Mouse (Mus musculus) liver, embryonic 16.5 days (tissue): ENCODE measurements around the gene Hist1h3e. TPM values are rescaled to one million over a fixed set of nuclear protein-coding genes. Genes with fewer than 3 reads are reported as not detected.
A peak's percentile ranks its signal among the peaks of the same experiment; 100 is the strongest.
"Not testable (repeated sequence)": the region's sequence is repeated elsewhere in the genome, so short reads cannot be mapped to it uniquely, and the experiment has no call there.

Experiments
- ATAC-seq: fragments of 200-750 bp; cut with Nextera tagmentation; 2 replicates; pipeline ENCODE4 v1.8.0; 2017; ENCODE audit warnings: low read depth, mild to moderate bottlenecking, moderate number of reproducible peaks, moderate library complexity
- H3K27ac ChIP-seq: fragments of 300-500 bp; sonication (generic); 2 replicates; pipeline ENCODE4 v1.5.1; 2014; ENCODE audit warnings: mild to moderate bottlenecking, low read length
- H3K27me3 ChIP-seq: fragments of 300-500 bp; sonication (generic); 2 replicates; pipeline ENCODE4 v1.6.1; 2014; ENCODE audit warnings: low read depth, low read length, mixed read lengths; ENCODE audit not compliant: control insufficient read depth, insufficient read depth
- H3K36me3 ChIP-seq: fragments of 300-500 bp; sonication (generic); 2 replicates; pipeline ENCODE4 v1.6.1; 2014; ENCODE audit warnings: mild to moderate bottlenecking; ENCODE audit not compliant: control insufficient read depth, insufficient read depth
- H3K4me1 ChIP-seq: fragments of 300-500 bp; sonication (generic); 2 replicates; pipeline ENCODE4 v1.6.1; 2014; ENCODE audit warnings: low read depth, low read length, mixed read lengths; ENCODE audit not compliant: control insufficient read depth
- H3K4me2 ChIP-seq: fragments of 300-500 bp; sonication (generic); 2 replicates; pipeline ENCODE4 v1.6.1; 2014; ENCODE audit warnings: low read depth, low read length, mixed read lengths
- H3K4me3 ChIP-seq: fragments of 300-500 bp; sonication (generic); 2 replicates; pipeline ENCODE4 v1.5.1; 2014; ENCODE audit warnings: low read depth, mild to moderate bottlenecking, low read length
- H3K9ac ChIP-seq: fragments of 300-500 bp; sonication (generic); 2 replicates; pipeline ENCODE4 v1.6.1; 2014; ENCODE audit warnings: low read depth, low read length
- H3K9me3 ChIP-seq: fragments of 300-500 bp; sonication (generic); replicated peaks from 2 replicates; pipeline ENCODE4 v1.6.1; 2016; ENCODE audit warnings: low read length; ENCODE audit not compliant: control insufficient read depth
- WGBS: fragments of 180-500 bp; shearing (Covaris S2); extraction: QIAGEN DNeasy Blood & Tissue Kit; methylation state at CpG from one replicate; pipeline ENCODE4 v1.1.7; 2014; ENCODE audit not compliant: insufficient replicate concordance; 5-methylcytosine and 5-hydroxymethylcytosine counted together
- polyA plus RNA-seq: library from polyadenylated mRNA; unstranded; fragments of >200 nt; fragmentation: Nextera tagmentation; extraction: Ambion mirVana; gene quantifications from 2 replicates; pipeline ENCODE4 v1.2.1, GENCODE M21; 2015

Hist1h3e gene
- polyA plus RNA-seq, 1 experiment from 2014 or later, result 4.2 TPM

- Histone ChIP-seq H3K4me3 (peak overlapping the region; percentile 63), H3K9ac (peak overlapping the region; percentile 73), H3K27ac (peak overlapping the region; percentile 98), H3K4me2 (peak overlapping the region; percentile 79)
- H3K27me3 ChIP-seq, H3K4me1 ChIP-seq, H3K9me3 ChIP-seq, H3K36me3 ChIP-seq: not testable (repeated sequence)
- ATAC-seq, result peak; percentile 0; the same call in 1 of the 2 replicates
- WGBS, result 0% methylated on average over 9 of the region's 34 CpGs
These were observed 9.5 kb upstream of the Hist1h3e start for GRCm38 (mm10) chr13:23571504-23572217.

GRCm38 (mm10) chr13:23571022-23571503 lies 8.9 kb upstream of the Hist1h3e start, which contains the start of the genes Hist1h2ae and Hist1h2bg:
Gene Hist1h2ae (minus strand): TSS chr13:23571220.
Gene Hist1h2bg (plus strand): TSS chr13:23571396.
- H3K4me1 ChIP-seq, result peaks cover 7% of the 10 kb centered on the region
- WGBS, result under 1% methylated on average over 18 of the region's 18 CpGs
- H3K4me3 ChIP-seq, result peak within 1 kb of the TSS; percentile 63
- H3K4me2 ChIP-seq, result peak within 1 kb of the TSS; percentile 79
- H3K9me3 ChIP-seq, result no peaks in the 10 kb centered on the region
- no peaks in the 10 kb centered on the region for H3K27me3 ChIP-seq
- H3K36me3 ChIP-seq, result no peaks in the 10 kb centered on the region
- H3K9ac ChIP-seq, result peak within 1 kb of the TSS; percentile 73
- ATAC-seq, result peak; percentile 75
- peak within 1 kb of the TSS; percentile 98 for H3K27ac ChIP-seq

DNA sequence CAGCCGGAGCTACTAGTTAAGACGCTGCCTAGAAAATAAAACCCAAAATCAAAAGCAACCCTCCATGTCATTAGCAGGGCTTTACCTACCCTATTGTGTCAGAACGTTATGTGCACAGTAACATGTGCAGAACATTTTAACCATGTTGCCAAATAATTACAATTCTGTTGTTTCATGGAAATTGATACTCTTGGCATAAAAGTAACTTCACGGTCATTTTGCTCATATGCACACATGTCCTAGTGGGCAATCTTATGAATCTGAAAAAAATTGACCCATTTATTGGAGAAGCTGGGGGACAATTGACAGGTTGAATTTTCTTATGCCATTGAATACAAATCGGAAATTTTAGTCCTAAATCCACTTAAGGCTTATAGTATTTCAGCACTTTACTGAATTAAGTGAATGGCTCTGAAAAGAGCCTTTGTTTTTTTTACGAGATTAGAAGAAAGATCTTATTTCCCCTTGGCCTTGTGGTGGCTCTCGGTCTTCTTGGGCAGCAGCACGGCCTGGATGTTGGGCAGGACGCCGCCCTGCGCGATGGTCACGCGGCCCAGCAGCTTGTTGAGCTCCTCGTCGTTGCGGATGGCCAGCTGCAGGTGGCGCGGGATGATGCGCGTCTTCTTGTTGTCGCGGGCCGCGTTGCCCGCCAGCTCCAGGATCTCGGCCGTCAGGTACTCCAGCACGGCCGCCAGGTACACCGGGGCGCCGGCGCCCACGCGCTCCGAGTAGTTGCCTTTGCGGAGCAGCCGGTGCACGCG lies 8.3 kb upstream of the Hist1h3e start:
- ATAC-seq, H3K9me3 ChIP-seq, H3K36me3 ChIP-seq, H3K27me3 ChIP-seq: not testable (repeated sequence)
- Histone ChIP-seq H3K4me1 (peaks cover 10% of the 10 kb centered on the region), H3K27ac (peak overlapping the region; percentile 98), H3K4me2 (peak overlapping the region; percentile 65), H3K9ac (peak overlapping the region; percentile 70), H3K4me3 (peak overlapping the region; percentile 63)
- 2% methylated on average over 18 of the region's 41 CpGs for WGBS

GRCm38 (mm10) chr13:23564482-23564881 lies 2.3 kb upstream of the Hist1h3e start:
- peaks cover 28% of the 10 kb centered on the region for H3K4me1 ChIP-seq
- H3K9ac ChIP-seq, result no peak overlapping the region
- H3K27me3 ChIP-seq, result no peaks in the 10 kb centered on the region
- no peak overlapping the region for H3K27ac ChIP-seq
- no peak overlapping the region for H3K4me2 ChIP-seq
- ATAC-seq, result no peak
- WGBS, result 81% methylated on average over 2 of the region's 2 CpGs
- no peak overlapping the region for H3K4me3 ChIP-seq
- H3K9me3 ChIP-seq, result no peaks in the 10 kb centered on the region
- H3K36me3 ChIP-seq, result no peaks in the 10 kb centered on the region

- Histone ChIP-seq H3K9me3 (no peaks in the 10 kb centered on the region), H3K4me1 (peaks cover 27% of the 10 kb centered on the region), H3K27ac (peak overlapping the region; percentile 98), H3K4me2 (peak overlapping the region; percentile 81), H3K27me3 (no peaks in the 10 kb centered on the region), H3K9ac (peak overlapping the region; percentile 71), H3K36me3 (no peaks in the 10 kb centered on the region), H3K4me3 (peak overlapping the region; percentile 60)
- whole genome bisulfite sequencing, result 2% methylated on average over 18 of the region's 18 CpGs
- no peak for ATAC-seq
These were observed 712 bp upstream of the Hist1h3e start for GRCm38 (mm10) chr13:23562699-23563462.

DNA sequence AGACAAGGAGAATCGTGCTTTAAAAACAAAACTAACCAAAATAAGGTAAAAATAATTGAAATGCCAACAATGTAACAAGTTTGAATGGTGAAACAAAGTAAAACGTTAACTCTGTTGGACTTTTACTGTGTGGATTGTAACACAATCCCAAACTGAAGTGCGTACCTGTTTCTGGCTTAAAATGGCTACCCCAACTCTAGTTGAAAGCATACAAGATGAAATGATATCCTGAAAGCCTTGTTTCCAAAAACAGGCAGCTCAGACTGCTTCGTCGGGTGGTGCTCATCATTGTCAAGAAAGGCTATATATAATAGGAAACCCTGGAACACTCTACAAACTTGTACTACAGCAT lies 662 bp downstream of the Hist1h3e start:
- not testable (repeated sequence) for H3K9me3 ChIP-seq, H3K36me3 ChIP-seq, ATAC-seq, H3K9ac ChIP-seq, H3K27me3 ChIP-seq
- peak overlapping the region; percentile 98 for H3K27ac ChIP-seq
- peak overlapping the region; percentile 81 for H3K4me2 ChIP-seq
- peak overlapping the region; percentile 60 for H3K4me3 ChIP-seq
- 0% methylated on average over 2 of the region's 5 CpGs for WGBS
- peaks cover 30% of the 10 kb centered on the region for H3K4me1 ChIP-seq

DNA sequence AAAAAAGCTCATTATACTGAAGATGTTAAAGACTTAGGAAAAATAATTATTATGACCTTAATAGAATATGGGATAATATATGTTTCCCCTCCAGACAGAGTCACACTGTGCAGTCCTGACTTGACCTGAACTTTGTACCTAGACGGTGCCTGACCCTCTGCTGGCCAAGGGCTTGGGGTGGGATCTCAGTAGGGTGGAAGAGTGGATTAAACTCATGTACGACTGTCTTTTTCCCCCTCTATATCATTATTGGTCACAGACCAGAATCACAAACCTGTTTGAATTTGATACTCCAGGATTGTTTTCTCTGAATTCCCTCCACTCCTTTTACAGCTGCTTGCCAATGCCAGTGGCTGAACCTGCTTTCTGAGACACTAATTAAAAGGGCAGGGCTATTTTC lies 1.5 kb downstream of the Hist1h3e start:
- Histone ChIP-seq H3K4me2 (peak overlapping the region; percentile 57), H3K4me3 (peak overlapping the region; percentile 46), H3K9ac (peak overlapping the region; percentile 54), H3K27ac (peak overlapping the region; percentile 81), H3K4me1 (peaks cover 30% of the 10 kb centered on the region)
- WGBS, result 28% methylated on average over 2 of the region's 2 CpGs
- H3K27me3 ChIP-seq, H3K9me3 ChIP-seq, H3K36me3 ChIP-seq, ATAC-seq: not testable (repeated sequence)

- Histone ChIP-seq H3K4me3 (peak overlapping the region; percentile 68), H3K27me3 (no peaks in the 10 kb centered on the region), H3K4me2 (peak overlapping the region; percentile 82), H3K9me3 (no peaks in the 10 kb centered on the region), H3K27ac (peak overlapping the region; percentile 99), H3K4me1 (peaks cover 23% of the 10 kb centered on the region), H3K36me3 (no peaks in the 10 kb centered on the region), H3K9ac (peak overlapping the region; percentile 52)
- 60% methylated on average over 3 of the region's 3 CpGs for WGBS
- no peak for ATAC-seq
These were observed 5.3 kb downstream of the Hist1h3e start for GRCm38 (mm10) chr13:23556906-23557305.
